Mouse (Mus musculus): ENCODE results near the gene Sh3gl2. TPM values are rescaled to one million over a fixed set of nuclear protein-coding genes. Genes with fewer than 3 reads are reported as not detected.

The Sh3gl2 gene
- polyA plus RNA-seq, 1 experiment from 2014 or later: 4.7 TPM

GRCm38 (mm10) chr4:85529852-85530251 lies 324.9 kb downstream of the Sh3gl2 start:
- Histone ChIP-seq H3K9me3 (replicated peaks; ENCODE audit: control insufficient read depth, low read length) (no peaks in the 10 kb centered on the region), H3K4me1 (ENCODE audit: control insufficient read depth, insufficient read depth, low read length) (no peaks in the 10 kb centered on the region; the same call in 1 of the 2 replicates), H3K27me3 (ENCODE audit: control insufficient read depth, insufficient read depth, low read length) (no peaks in the 10 kb centered on the region), H3K9ac (replicated peaks; ENCODE audit: low read length) (no peak overlapping the region), H3K36me3 (replicated peaks; ENCODE audit: control insufficient read depth, insufficient read depth, low read depth, low read length) (no peaks in the 10 kb centered on the region), H3K27ac (replicated peaks; ENCODE audit: low read depth, low read length) (no peak overlapping the region), H3K4me3 (ENCODE audit: low read depth, low read length) (no peak overlapping the region), H3K4me2 (ENCODE audit: low read depth, low read length) (no peak overlapping the region)
- no peak for DNase-seq (ENCODE audit: low spot score)
- 83% methylated on average over 1 of the region's 1 CpGs for WGBS
- no peak for ATAC-seq (replicated peaks; ENCODE audit: insufficient number of reproducible peaks, low FRiP score, low TSS enrichment, low read depth)

GRCm38 (mm10) chr4:85539677-85540076 lies 334.8 kb downstream of the Sh3gl2 start:
- no peaks in the 10 kb centered on the region for H3K27me3 ChIP-seq (ENCODE audit: control insufficient read depth, insufficient read depth, low read length)
- H3K4me1 ChIP-seq (ENCODE audit: control insufficient read depth, insufficient read depth, low read length): no peaks in the 10 kb centered on the region
- no peak overlapping the region for H3K9ac ChIP-seq (replicated peaks; ENCODE audit: low read length)
- H3K9me3 ChIP-seq (replicated peaks; ENCODE audit: control insufficient read depth, low read length): no peaks in the 10 kb centered on the region
- no peaks in the 10 kb centered on the region for H3K36me3 ChIP-seq (replicated peaks; ENCODE audit: control insufficient read depth, insufficient read depth, low read depth, low read length)
- H3K27ac ChIP-seq (replicated peaks; ENCODE audit: low read depth, low read length): no peak overlapping the region
- DNase-seq (ENCODE audit: low spot score) (peak; percentile 43), ATAC-seq (replicated peaks; ENCODE audit: insufficient number of reproducible peaks, low FRiP score, low TSS enrichment, low read depth) (no peak)
- H3K4me2 ChIP-seq (ENCODE audit: low read depth, low read length): no peak overlapping the region
- WGBS: 53% methylated on average over 5 of the region's 5 CpGs
- H3K4me3 ChIP-seq (ENCODE audit: low read depth, low read length): no peak overlapping the region

- Histone ChIP-seq H3K36me3 (replicated peaks; ENCODE audit: control insufficient read depth, insufficient read depth, low read depth, low read length) (no peaks in the 10 kb centered on the region), H3K27me3 (ENCODE audit: control insufficient read depth, insufficient read depth, low read length) (no peaks in the 10 kb centered on the region), H3K27ac (replicated peaks; ENCODE audit: low read depth, low read length) (no peak overlapping the region), H3K4me2 (ENCODE audit: low read depth, low read length) (no peak overlapping the region), H3K9me3 (replicated peaks; ENCODE audit: control insufficient read depth, low read length) (no peaks in the 10 kb centered on the region), H3K9ac (replicated peaks; ENCODE audit: low read length) (no peak overlapping the region), H3K4me1 (ENCODE audit: control insufficient read depth, insufficient read depth, low read length) (no peaks in the 10 kb centered on the region), H3K4me3 (ENCODE audit: low read depth, low read length) (no peak overlapping the region)
- DNase-seq (ENCODE audit: low spot score): no peak
- whole genome bisulfite sequencing: 81% methylated on average over 4 of the region's 4 CpGs
- no peak for ATAC-seq (replicated peaks; ENCODE audit: insufficient number of reproducible peaks, low FRiP score, low TSS enrichment, low read depth)
Measured at GRCm38 (mm10) chr4:85543221-85543620, 338.3 kb downstream of the Sh3gl2 start.

GRCm38 (mm10) chr4:85554696-85555095 lies 349.8 kb downstream of the Sh3gl2 start:
- ATAC-seq (replicated peaks; ENCODE audit: insufficient number of reproducible peaks, low FRiP score, low TSS enrichment, low read depth): no peak
- 76% methylated on average over 3 of the region's 3 CpGs for WGBS

GRCm38 (mm10) chr4:85559753-85560152 lies 354.8 kb downstream of the Sh3gl2 start:
- H3K27ac ChIP-seq (replicated peaks; ENCODE audit: low read depth, low read length): no peak overlapping the region
- H3K4me2 ChIP-seq (ENCODE audit: low read depth, low read length): no peak overlapping the region
- no peak for DNase-seq (ENCODE audit: low spot score)
- 86% methylated on average over 6 of the region's 6 CpGs for WGBS
- ATAC-seq (replicated peaks; ENCODE audit: insufficient number of reproducible peaks, low FRiP score, low TSS enrichment, low read depth): no peak
- no peak overlapping the region for H3K9ac ChIP-seq (replicated peaks; ENCODE audit: low read length)
- H3K9me3 ChIP-seq (replicated peaks; ENCODE audit: control insufficient read depth, low read length): no peaks in the 10 kb centered on the region
- H3K4me3 ChIP-seq (ENCODE audit: low read depth, low read length): no peak overlapping the region
- H3K36me3 ChIP-seq (replicated peaks; ENCODE audit: control insufficient read depth, insufficient read depth, low read depth, low read length): no peaks in the 10 kb centered on the region
- H3K4me1 ChIP-seq (ENCODE audit: control insufficient read depth, insufficient read depth, low read length): no peaks in the 10 kb centered on the region
- no peaks in the 10 kb centered on the region for H3K27me3 ChIP-seq (ENCODE audit: control insufficient read depth, insufficient read depth, low read length)

More at GRCm38 (mm10) chr4:85554696-85555095, 349.8 kb downstream of the Sh3gl2 start:
- no peak overlapping the region for H3K9ac ChIP-seq (replicated peaks; ENCODE audit: low read length)
- H3K27me3 ChIP-seq (ENCODE audit: control insufficient read depth, insufficient read depth, low read length): no peaks in the 10 kb centered on the region
- no peaks in the 10 kb centered on the region for H3K36me3 ChIP-seq (replicated peaks; ENCODE audit: control insufficient read depth, insufficient read depth, low read depth, low read length)
- no peaks in the 10 kb centered on the region for H3K4me1 ChIP-seq (ENCODE audit: control insufficient read depth, insufficient read depth, low read length)
- H3K9me3 ChIP-seq (replicated peaks; ENCODE audit: control insufficient read depth, low read length): no peaks in the 10 kb centered on the region
- H3K27ac ChIP-seq (replicated peaks; ENCODE audit: low read depth, low read length): no peak overlapping the region
- DNase-seq (ENCODE audit: low spot score): no peak
- H3K4me2 ChIP-seq (ENCODE audit: low read depth, low read length): no peak overlapping the region
- H3K4me3 ChIP-seq (ENCODE audit: low read depth, low read length): no peak overlapping the region

GRCm38 (mm10) chr4:85585426-85585825 lies 380.5 kb downstream of the Sh3gl2 start:
- Histone ChIP-seq H3K9me3 (replicated peaks; ENCODE audit: control insufficient read depth, low read length) (no peaks in the 10 kb centered on the region), H3K9ac (replicated peaks; ENCODE audit: low read length) (no peak overlapping the region), H3K27ac (replicated peaks; ENCODE audit: low read depth, low read length) (no peak overlapping the region), H3K4me3 (ENCODE audit: low read depth, low read length) (no peak overlapping the region), H3K4me2 (ENCODE audit: low read depth, low read length) (no peak overlapping the region), H3K36me3 (replicated peaks; ENCODE audit: control insufficient read depth, insufficient read depth, low read depth, low read length) (no peaks in the 10 kb centered on the region), H3K4me1 (ENCODE audit: control insufficient read depth, insufficient read depth, low read length) (no peaks in the 10 kb centered on the region), H3K27me3 (ENCODE audit: control insufficient read depth, insufficient read depth, low read length) (no peaks in the 10 kb centered on the region)
- no peak for ATAC-seq (replicated peaks; ENCODE audit: insufficient number of reproducible peaks, low FRiP score, low TSS enrichment, low read depth)
- DNase-seq (ENCODE audit: low spot score): no peak
- 87% methylated on average over 2 of the region's 2 CpGs for WGBS

GRCm38 (mm10) chr4:85588928-85589327 lies 384.0 kb downstream of the Sh3gl2 start:
- Histone ChIP-seq H3K27me3 (ENCODE audit: control insufficient read depth, insufficient read depth, low read length) (no peaks in the 10 kb centered on the region), H3K9me3 (replicated peaks; ENCODE audit: control insufficient read depth, low read length) (no peaks in the 10 kb centered on the region), H3K36me3 (replicated peaks; ENCODE audit: control insufficient read depth, insufficient read depth, low read depth, low read length) (no peaks in the 10 kb centered on the region), H3K4me2 (ENCODE audit: low read depth, low read length) (no peak overlapping the region), H3K27ac (replicated peaks; ENCODE audit: low read depth, low read length) (no peak overlapping the region), H3K9ac (replicated peaks; ENCODE audit: low read length) (no peak overlapping the region), H3K4me1 (ENCODE audit: control insufficient read depth, insufficient read depth, low read length) (no peaks in the 10 kb centered on the region), H3K4me3 (ENCODE audit: low read depth, low read length) (no peak overlapping the region)
- DNase-seq (ENCODE audit: low spot score) (no peak), ATAC-seq (replicated peaks; ENCODE audit: insufficient number of reproducible peaks, low FRiP score, low TSS enrichment, low read depth) (no peak)
- 77% methylated on average over 4 of the region's 4 CpGs for WGBS

- WGBS: 70% methylated on average over 7 of the region's 7 CpGs
- H3K27me3 ChIP-seq (ENCODE audit: control insufficient read depth, insufficient read depth, low read length): no peaks in the 10 kb centered on the region
- no peak overlapping the region for H3K4me3 ChIP-seq (ENCODE audit: low read depth, low read length)
- no peak overlapping the region for H3K27ac ChIP-seq (replicated peaks; ENCODE audit: low read depth, low read length)
- ATAC-seq (replicated peaks; ENCODE audit: insufficient number of reproducible peaks, low FRiP score, low TSS enrichment, low read depth) (no peak), DNase-seq (ENCODE audit: low spot score) (no peak)
- no peak overlapping the region for H3K4me2 ChIP-seq (ENCODE audit: low read depth, low read length)
- H3K9ac ChIP-seq (replicated peaks; ENCODE audit: low read length): no peak overlapping the region
- H3K36me3 ChIP-seq (replicated peaks; ENCODE audit: control insufficient read depth, insufficient read depth, low read depth, low read length): no peaks in the 10 kb centered on the region
- no peaks in the 10 kb centered on the region for H3K4me1 ChIP-seq (ENCODE audit: control insufficient read depth, insufficient read depth, low read length)
- H3K9me3 ChIP-seq (replicated peaks; ENCODE audit: control insufficient read depth, low read length): no peaks in the 10 kb centered on the region
Measured at GRCm38 (mm10) chr4:85591037-85591436, 386.1 kb downstream of the Sh3gl2 start.

All from embryonic facial prominence, embryonic 11.5 days (tissue).